Mouse (Mus musculus) brown adipose tissue, adult 24 weeks (tissue): Measurements from ENCODE around the gene Tcaim. TPM values are rescaled to one million over a fixed set of nuclear protein-coding genes. Genes with fewer than 3 reads are reported as not detected.

Experiments
- H3K27ac ChIP-seq: fragments of 200-500 bp; replicated peaks from 2 replicates; pipeline ENCODE4 v1.5.1; 2012; ENCODE audit warnings: low read depth, mild to moderate bottlenecking, low read length
- H3K4me1 ChIP-seq: fragments of 200-500 bp; 2 replicates; pipeline ENCODE4 v1.6.1; 2012; ENCODE audit warnings: low read length, mixed read lengths; ENCODE audit not compliant: control insufficient read depth, insufficient read depth, insufficient read length
- H3K4me3 ChIP-seq: fragments of 200-500 bp; 2 replicates; pipeline ENCODE4 v1.5.1; 2012; ENCODE audit warnings: low read depth, mild to moderate bottlenecking, low read length, moderate library complexity; ENCODE audit not compliant: insufficient read depth
- polyA plus RNA-seq: library from polyadenylated mRNA; stranded (reverse); fragments of >200 nt; gene quantifications from 2 replicates; pipeline ENCODE4 v1.2.4, GENCODE M21; 2012; ENCODE audit not compliant: missing spikeins, insufficient read depth, insufficient read length

Gene Tcaim
- polyA plus RNA-seq, 1 experiment, result 23.5 TPM

DNA sequence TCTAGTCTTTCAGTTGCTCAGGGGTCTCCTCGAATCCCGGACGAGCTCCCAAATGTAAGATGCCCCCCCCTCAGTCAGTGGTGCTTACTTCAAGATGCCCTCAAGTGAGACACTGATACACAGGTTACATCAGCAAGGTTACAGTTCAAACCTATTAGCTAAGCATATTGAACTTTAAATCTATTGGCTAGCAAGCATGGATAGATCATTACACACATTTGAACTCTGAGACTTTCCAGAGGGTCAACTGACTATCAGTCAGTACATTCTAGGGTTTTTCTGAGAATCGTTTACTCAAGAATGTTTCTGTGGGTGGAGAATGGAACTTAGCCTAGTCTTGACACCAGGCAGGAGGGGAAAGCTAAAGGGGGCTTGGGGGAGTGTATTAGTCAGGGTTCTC is 67.3 kb downstream of the Tcaim start:
- H3K4me3 ChIP-seq, result no peak overlapping the region
- no peaks in the 10 kb centered on the region for H3K4me1 ChIP-seq

DNA sequence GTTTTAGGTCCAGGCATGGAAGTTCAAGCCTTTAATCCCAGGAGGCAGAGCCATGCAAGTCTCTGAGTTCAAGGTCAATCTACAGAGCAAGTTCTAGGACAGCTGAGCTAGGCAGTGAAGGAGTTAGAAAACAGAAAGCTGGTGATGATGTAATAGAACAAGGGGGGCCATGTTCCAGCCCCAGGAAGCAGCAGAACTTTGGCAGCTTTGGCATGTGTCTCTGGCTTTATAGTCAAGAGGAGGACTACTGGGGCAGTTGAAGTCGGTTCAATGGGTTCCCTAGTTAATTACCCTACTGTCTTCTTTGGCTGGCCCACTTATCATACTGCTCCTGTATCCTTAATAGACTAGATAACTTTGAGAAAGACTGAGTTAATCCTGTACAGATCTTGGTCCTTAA is 69.3 kb downstream of the Tcaim start:
- Histone ChIP-seq H3K27ac (peak overlapping the region; percentile 74), H3K4me1 (no peaks in the 10 kb centered on the region), H3K4me3 (no peak overlapping the region)

More for the DNA sequence above, 67.3 kb downstream of the Tcaim start:
- no peak overlapping the region for H3K27ac ChIP-seq

DNA sequence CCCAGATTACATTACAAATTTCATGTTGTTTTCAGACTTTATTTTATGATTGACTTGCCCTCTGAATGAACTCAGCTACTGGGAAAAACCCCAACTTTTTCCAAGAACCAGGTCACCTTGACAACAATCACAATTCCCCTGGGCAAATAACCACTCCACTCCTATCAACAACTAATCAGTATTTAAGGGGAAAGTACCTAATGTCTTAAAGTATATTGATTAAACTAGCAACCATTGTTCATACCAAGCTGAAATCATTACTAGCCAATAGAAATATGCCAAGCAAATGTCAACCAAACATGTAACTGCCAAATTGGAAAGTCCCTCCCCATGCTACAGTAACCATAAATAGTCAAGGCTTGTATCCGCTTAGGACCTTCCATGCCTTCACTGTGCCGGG is 69.8 kb downstream of the Tcaim start:
- H3K4me3 ChIP-seq, result no peak overlapping the region
- H3K4me1 ChIP-seq, result no peaks in the 10 kb centered on the region
- peak overlapping the region; percentile 74 for H3K27ac ChIP-seq

DNA sequence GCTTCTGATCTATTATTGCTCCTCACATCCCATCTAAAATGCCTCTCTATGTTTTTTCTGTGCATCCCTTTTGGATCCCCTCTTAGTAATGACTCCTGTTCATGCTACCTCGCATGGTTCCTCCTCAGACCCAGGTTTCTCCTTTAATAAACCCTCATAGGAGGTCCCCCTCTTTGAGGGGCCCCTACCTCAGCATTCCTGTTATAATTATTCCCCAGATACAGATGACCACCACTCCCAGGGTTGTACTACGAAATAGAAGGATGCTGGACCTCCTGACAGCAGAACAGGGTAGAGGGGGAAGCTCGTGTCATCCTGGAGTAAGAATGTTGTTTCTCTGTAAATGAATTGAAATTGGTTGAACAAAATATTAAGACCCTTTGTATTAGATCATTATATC is 80.0 kb downstream of the Tcaim start, which contains the start of gene Zkscan7:
Gene Zkscan7 (plus strand): TSS at position 301 of the 400 bp plus-strand sequence.
- H3K4me1 ChIP-seq, result peaks cover 5% of the 10 kb centered on the region; the same call in 1 of the 2 replicates
- H3K4me3 ChIP-seq, result peak within 1 kb of the TSS; percentile 95
- no peak within 1 kb of the TSS for H3K27ac ChIP-seq

Other genes starting within 250 kb of the Tcaim start
- gene Topaz1, start 58.2 kb upstream of the Tcaim start, polyA plus RNA-seq, result not detected in 2 replicates
- gene Gm35549, start 38.5 kb downstream of the Tcaim start, polyA plus RNA-seq, result not detected in 2 replicates
- gene Zfp445, start 60.5 kb downstream of the Tcaim start, polyA plus RNA-seq, result 24.4 and 26.4 TPM in 2 replicates
- gene Zkscan7, start 80.1 kb downstream of the Tcaim start, polyA plus RNA-seq, result 2.7 and 3.8 TPM in 2 replicates
- 0.95 TPM in 1 of 2 replicates, not detected in the other for gene Zfp105, start 117.5 kb downstream of the Tcaim start, polyA plus RNA-seq
- gene 1110059G10Rik, start 145.5 kb downstream of the Tcaim start, polyA plus RNA-seq, result 26.9 and 39.3 TPM in 2 replicates
- gene Kif15, start 145.5 kb downstream of the Tcaim start, polyA plus RNA-seq, result 0.63 TPM in 1 of 2 replicates, not detected in the other
- 8.4 and 13.7 TPM in 2 replicates for gene Tmem42, start 215.8 kb downstream of the Tcaim start, polyA plus RNA-seq
- not detected in 2 replicates for gene Tgm4, start 229.2 kb downstream of the Tcaim start, polyA plus RNA-seq